Mouse (Mus musculus): ENCODE data around the gene Slc10a7.
A peak's percentile ranks its signal among the peaks of the same experiment; 100 is the strongest.
"Not testable (repeated sequence)": the region's sequence is repeated elsewhere in the genome, so short reads cannot be mapped to it uniquely, and the experiment has no call there.

Gene Slc10a7

GRCm38 (mm10) chr8:78509273-78510031 lies at the start of gene Slc10a7:
TSS of gene Slc10a7 (plus strand) at chr8:78509346.
- DNase-seq (ENCODE audit: low read depth, low spot score) = peak; percentile 90

DNA sequence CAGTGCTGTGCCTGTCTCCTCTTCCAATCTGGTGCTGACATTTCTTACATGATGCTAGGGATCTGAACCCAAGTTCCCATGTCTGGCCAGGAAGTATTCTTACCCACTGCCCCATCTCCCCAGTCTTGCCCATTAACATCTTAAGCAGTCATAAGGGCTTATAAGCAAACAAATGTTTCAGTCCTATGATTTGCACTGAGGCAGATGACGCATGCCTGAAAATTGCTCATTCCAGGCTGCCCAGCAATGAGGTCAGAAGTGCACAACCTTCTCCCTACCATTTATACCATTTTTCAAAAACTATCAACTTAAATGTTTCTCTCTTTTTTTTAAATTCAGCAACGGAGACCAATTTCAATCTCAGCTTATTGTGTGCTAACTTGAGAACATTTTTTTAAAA lies 45.2 kb upstream of the Slc10a7 start:
- DNase-seq (ENCODE audit: low read depth, low spot score) = no peak

DNA sequence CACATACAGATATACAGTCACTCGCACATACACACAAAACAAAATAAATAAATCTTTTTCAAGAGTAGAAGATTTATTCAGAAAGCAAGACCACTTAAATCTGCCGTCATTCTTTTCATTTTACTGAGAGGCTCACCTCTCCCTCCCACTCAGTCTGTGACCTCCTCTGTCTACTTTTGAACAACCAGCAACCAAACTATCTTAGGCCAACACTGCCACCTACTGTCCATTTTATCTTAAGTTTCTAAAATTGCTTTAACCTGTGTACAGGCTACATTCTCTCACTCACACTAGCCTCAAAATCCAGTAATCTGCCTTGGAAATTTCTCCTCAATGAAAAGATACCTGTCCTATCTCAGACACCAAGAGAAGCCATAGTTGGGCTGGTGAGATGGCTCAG lies 41.3 kb upstream of the Slc10a7 start:
- peak; percentile 12 for DNase-seq (ENCODE audit: low read depth, low spot score)

- DNase-seq (ENCODE audit: low read depth, low spot score) = peak; percentile 3
Measured at GRCm38 (mm10) chr8:78477051-78477829, 31.9 kb upstream of the Slc10a7 start.

DNA sequence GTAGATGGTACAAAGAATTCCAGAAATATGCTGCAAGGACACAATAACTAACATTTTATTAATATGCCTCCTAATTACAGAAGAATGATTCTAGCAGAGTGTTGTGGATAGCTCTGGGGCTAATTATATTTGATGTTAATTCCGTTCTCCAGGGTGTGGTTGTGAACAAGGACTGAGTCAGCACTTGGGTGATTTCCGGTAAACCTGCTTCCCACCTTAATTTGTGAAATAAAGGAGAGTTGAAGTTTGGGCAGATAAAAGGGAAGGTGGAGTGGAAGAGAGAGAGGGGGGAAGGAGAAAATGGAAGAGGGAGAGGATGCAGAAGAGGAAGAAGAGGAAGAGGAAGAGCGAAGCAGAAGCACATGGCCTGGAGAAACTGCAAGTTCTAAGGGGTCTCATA lies 19.4 kb upstream of the Slc10a7 start:
- DNase-seq (ENCODE audit: low read depth, low spot score) = no peak

DNA sequence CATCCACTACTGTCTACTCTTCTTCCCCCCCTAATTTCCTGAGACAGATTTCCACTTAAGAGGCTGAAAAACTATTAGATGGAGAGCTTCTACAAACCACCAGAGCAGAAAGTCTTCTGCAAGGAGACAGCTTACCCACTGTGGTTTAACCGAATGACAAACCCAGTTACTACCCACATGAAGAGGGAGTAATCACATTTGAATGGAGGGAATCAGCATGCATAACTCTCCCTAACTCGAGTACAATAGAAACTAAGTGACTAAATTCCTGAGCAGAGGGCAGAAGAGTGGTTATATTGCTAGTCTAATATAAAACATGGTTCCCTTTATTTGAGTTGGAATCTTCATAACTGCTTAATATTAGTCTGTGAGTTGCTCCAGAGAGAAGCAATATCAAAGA lies 16.1 kb upstream of the Slc10a7 start:
- DNase-seq (ENCODE audit: low read depth, low spot score) = no peak

DNA sequence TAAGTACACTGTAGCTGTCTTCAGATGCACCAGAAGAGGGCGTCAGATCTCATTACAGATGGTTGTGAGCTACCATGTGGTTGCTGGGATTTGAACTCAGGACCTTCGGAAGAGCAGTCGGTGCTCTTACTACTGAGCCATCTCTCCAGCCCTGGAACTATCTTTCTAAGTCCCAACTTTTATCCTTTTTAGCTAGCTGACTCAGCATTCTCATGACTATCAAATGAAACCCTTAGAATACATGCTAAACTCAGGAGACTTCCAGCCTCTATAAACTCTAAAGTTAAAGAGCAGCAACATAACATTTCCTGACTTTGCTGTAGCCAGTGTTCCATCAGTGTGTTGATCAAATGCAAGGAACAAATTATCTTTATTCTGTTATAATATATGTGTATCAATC lies 12.9 kb upstream of the Slc10a7 start:
- DNase-seq (ENCODE audit: low read depth, low spot score) = not testable (repeated sequence)

GRCm38 (mm10) chr8:78502706-78503105 lies 6.4 kb upstream of the Slc10a7 start:
- DNase-seq (ENCODE audit: low read depth, low spot score) = no peak

GRCm38 (mm10) chr8:78507979-78508718 lies 997 bp upstream of the Slc10a7 start:
- peak; percentile 74 for DNase-seq (ENCODE audit: low read depth, low spot score)

- DNase-seq (ENCODE audit: low read depth, low spot score) = peak; percentile 96
Measured at GRCm38 (mm10) chr8:78508719-78509272, 350 bp upstream of the Slc10a7 start, which contains the start of gene Rbmxl1. TSS of gene Rbmxl1 (minus strand) at chr8:78508898.

DNA sequence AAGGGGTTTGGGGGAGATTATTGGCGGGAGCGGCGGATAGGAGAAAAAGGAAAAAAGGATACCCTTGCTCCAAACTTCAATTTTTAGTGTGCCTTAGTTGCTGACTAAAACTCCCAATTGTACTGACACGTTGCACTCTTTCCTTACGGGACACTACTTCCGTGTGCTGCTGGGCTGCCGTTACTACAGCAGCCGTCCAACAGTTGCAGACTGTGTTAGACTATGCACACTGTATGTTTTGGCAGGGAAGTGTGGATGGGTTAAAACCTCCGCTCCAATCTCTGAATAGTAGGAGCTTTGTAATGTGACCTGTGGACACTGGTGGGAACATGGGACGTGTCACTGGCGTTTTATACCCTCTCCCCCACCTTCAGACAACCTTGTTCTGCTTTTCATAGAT lies 948 bp downstream of the Slc10a7 start:
- DNase-seq (ENCODE audit: low read depth, low spot score) = peak; percentile 45

DNA sequence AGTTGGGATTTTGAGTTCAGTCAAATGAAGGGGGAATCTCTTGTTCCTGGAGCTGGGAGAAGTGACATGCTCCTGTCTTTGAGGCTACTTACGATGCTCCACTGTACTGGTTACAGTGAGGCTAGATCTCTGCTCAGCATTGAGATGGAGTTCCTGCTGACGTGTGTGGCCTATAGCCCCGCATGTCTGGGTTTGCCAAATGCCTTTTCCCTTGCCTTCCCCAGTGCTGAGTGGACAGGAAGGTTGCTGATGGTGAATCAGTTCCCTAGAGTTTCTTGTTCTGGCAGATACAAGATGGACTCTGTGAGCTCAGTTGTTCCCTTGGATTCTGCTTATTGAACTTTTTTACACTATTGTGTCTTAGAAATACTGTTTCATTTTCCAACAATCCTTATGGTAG lies 1.8 kb downstream of the Slc10a7 start:
- peak; percentile 4 for DNase-seq (ENCODE audit: low read depth, low spot score)

DNA sequence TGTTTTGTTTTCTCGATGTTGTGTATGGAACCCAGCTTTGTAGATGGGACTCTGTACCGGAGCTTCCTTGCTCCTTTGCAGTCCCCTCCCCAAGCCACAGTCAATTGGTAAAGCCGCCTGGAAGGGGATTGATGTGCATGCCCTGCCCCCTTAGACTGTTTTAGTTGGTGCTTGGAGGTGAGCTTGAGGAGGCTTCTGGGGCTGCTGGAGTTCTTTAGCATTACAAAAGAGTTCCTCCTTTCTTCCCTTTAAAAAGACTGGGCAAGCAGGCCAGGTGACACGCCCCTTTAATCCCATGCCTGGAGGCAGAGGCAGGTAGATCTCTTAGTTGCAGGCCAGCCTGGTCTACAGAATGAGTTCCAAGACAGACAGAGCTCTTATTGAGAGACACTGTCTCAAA lies 4.0 kb downstream of the Slc10a7 start:
- DNase-seq (ENCODE audit: low read depth, low spot score) = no peak

DNA sequence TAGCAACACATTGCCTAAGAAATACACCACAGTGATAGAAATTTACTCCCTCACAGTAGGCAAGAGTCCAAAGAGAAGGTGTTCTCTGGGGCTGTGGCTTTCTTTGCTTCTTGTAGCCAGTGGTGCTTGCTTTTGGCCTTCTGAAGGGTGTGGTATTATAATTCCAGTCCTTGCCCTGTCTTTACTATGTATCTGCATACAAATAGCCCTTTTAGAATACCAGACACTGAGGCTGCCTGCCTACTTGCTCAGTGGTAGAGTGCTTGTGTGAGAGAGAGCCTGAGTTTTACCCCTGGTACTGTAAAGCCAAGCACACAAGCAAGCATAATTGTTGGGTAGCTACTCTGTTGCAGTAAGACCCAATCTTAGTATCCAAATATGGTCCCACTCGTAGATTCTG lies 5.6 kb downstream of the Slc10a7 start:
- DNase-seq (ENCODE audit: low read depth, low spot score) = no peak

- no peak for DNase-seq (ENCODE audit: low read depth, low spot score)
Measured at GRCm38 (mm10) chr8:78515132-78515531, 6.0 kb downstream of the Slc10a7 start.

- DNase-seq (ENCODE audit: low read depth, low spot score) = no peak
Measured at GRCm38 (mm10) chr8:78533981-78534380, 24.8 kb downstream of the Slc10a7 start.

- no peak for DNase-seq (ENCODE audit: low read depth, low spot score)
Measured at GRCm38 (mm10) chr8:78536716-78537115, 27.6 kb downstream of the Slc10a7 start.

- DNase-seq (ENCODE audit: low read depth, low spot score) = no peak
Measured at GRCm38 (mm10) chr8:78537795-78538194, 28.6 kb downstream of the Slc10a7 start.

DNA sequence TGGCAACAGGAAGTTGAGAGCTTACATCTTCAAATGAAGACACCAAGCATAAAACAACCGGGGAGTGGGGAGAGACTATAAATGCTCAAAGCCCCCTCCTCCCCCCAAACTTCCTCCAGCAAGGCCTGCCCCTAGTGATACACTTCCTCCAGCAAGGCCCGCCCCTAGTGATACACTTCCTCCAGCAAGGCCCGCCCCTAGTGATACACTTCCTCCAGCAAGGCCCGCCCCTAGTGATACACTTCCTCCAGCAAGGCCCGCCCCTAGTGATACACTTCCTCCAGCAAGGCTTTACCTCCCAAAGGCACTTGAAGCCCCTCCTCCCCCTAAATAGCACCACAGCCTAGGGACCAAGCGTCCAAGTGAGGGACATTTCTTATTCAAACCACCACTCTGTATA lies 33.5 kb downstream of the Slc10a7 start:
- DNase-seq (ENCODE audit: low read depth, low spot score) = not testable (repeated sequence)

DNA sequence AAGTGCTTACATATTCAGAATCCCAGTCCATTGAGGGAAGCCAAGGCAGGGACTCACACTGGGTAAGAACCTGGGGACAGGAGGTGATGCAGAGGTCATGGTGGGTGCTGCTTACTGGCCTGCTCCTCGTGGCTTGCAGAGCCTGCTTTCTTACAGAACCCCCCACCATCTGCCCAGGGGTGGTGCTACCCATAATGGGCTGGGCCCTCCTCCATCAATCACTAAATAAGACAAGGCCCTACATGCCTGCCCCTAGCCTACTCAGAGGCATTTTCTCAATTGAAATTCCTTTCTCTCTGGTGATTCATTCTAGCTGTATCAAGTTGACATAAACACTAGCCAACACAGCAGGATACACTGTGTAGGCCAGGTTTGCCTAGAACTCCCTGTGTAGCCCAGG lies 34.5 kb downstream of the Slc10a7 start:
- no peak for DNase-seq (ENCODE audit: low read depth, low spot score)

DNA sequence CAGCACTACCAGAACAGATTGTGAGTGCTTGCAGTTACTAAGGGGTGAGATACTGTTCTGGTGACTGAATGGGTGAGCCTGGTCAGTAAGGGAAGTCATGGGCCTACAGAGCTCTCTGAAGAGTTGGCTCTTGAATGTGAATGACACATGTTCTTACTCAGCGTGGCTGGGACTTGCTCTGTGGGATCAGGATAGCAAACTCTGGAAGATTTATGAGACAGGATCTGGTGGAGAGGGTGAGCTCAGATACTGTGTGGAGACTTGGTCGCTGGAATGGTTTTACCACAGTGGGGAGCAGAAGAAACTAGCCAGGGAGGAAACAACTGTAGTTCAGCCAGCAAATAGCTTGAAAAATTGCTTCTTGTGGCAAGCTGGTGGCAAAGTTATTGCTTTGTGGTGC lies 35.4 kb downstream of the Slc10a7 start:
- no peak for DNase-seq (ENCODE audit: low read depth, low spot score)
